Mouse (Mus musculus): ENCODE measurements around the gene Rad23b. TPM values are rescaled to one million over a fixed set of nuclear protein-coding genes. Genes with fewer than 3 reads are reported as not detected.

The Rad23b gene
- polyA plus RNA-seq, 2 experiments = 37.3 to 49.2 TPM

GRCm38 (mm10) chr4:55354038-55354437, 4.2 kb downstream of the Rad23b start:
- WGBS (ENCODE audit: insufficient replicate concordance) = 74% methylated on average over 1 of the region's 1 CpGs
- Histone ChIP-seq H3K27ac (no peak overlapping the region), H3K27me3 (ENCODE audit: control insufficient read depth, insufficient read depth, low read length) (no peaks in the 10 kb centered on the region), H3K9ac (replicated peaks) (peak overlapping the region; percentile 13; the same call in 1 of the 2 replicates), H3K9me3 (ENCODE audit: control insufficient read depth, low read length) (no peaks in the 10 kb centered on the region), H3K4me3 (ENCODE audit: insufficient read depth in 1 of 2, low read depth in 2 of 2, low read length in 2 of 2) (no peak overlapping the region), H3K36me3 (replicated peaks; ENCODE audit: control insufficient read depth, insufficient read depth, low read depth) (peaks cover 3% of the 10 kb centered on the region), H3K4me2 (ENCODE audit: low read depth) (peak overlapping the region; percentile 81; the same call in 1 of the 2 replicates), H3K4me1 (replicated peaks; ENCODE audit: control insufficient read depth in 2 of 2, insufficient read depth in 2 of 2, low read length in 1 of 2) (peaks cover 15 to 19% of the 10 kb centered on the region in 2 experiments)
- TF ChIP-seq EP300 (IDR thresholded peaks at IDR 0.05; ENCODE audit: low read depth) = no peak
- no peak for ATAC-seq (ENCODE audit: insufficient read depth)
- DNase-seq (ENCODE audit: low read depth in 3 of 3, low spot score in 3 of 3) = no peak

GRCm38 (mm10) chr4:55355845-55356244, 6.0 kb downstream of the Rad23b start:
- Histone ChIP-seq H3K27ac (no peak overlapping the region), H3K4me1 (replicated peaks; ENCODE audit: control insufficient read depth in 2 of 2, insufficient read depth in 2 of 2, low read length in 1 of 2) (peaks cover 15 to 19% of the 10 kb centered on the region in 2 experiments), H3K9ac (replicated peaks) (no peak overlapping the region; the same call in 1 of the 2 replicates), H3K36me3 (replicated peaks; ENCODE audit: control insufficient read depth, insufficient read depth, low read depth) (peaks cover 3% of the 10 kb centered on the region), H3K4me3 (ENCODE audit: insufficient read depth in 1 of 2, low read depth in 2 of 2, low read length in 2 of 2) (no peak overlapping the region), H3K27me3 (ENCODE audit: control insufficient read depth, insufficient read depth, low read length) (no peaks in the 10 kb centered on the region), H3K4me2 (ENCODE audit: low read depth) (no peak overlapping the region), H3K9me3 (ENCODE audit: control insufficient read depth, low read length) (no peaks in the 10 kb centered on the region)
- no peak for TF ChIP-seq CTCF (IDR thresholded peaks at IDR 0.05; ENCODE audit: low read depth)
- no peak for TF ChIP-seq EP300 (IDR thresholded peaks at IDR 0.05; ENCODE audit: low read depth)
- ATAC-seq (ENCODE audit: insufficient read depth) (no peak), DNase-seq (ENCODE audit: low read depth in 3 of 3, low spot score in 3 of 3) (no peak)
- WGBS (ENCODE audit: insufficient replicate concordance) = 74% methylated on average over 1 of the region's 1 CpGs

- WGBS (ENCODE audit: insufficient replicate concordance) = 69% methylated on average over 3 of the region's 3 CpGs
- DNase-seq (ENCODE audit: low read depth in 3 of 3, low spot score in 3 of 3) = no peak
- Histone ChIP-seq H3K27ac (no peak overlapping the region), H3K4me1 (replicated peaks; ENCODE audit: control insufficient read depth in 2 of 2, insufficient read depth in 2 of 2, low read length in 1 of 2) (peaks cover 13 to 17% of the 10 kb centered on the region in 2 experiments), H3K4me2 (ENCODE audit: low read depth) (no peak overlapping the region), H3K27me3 (ENCODE audit: control insufficient read depth, insufficient read depth, low read length) (no peaks in the 10 kb centered on the region), H3K9ac (replicated peaks) (no peak overlapping the region), H3K4me3 (ENCODE audit: insufficient read depth in 1 of 2, low read depth in 2 of 2, low read length in 2 of 2) (no peak overlapping the region), H3K9me3 (ENCODE audit: control insufficient read depth, low read length) (no peaks in the 10 kb centered on the region), H3K36me3 (replicated peaks; ENCODE audit: control insufficient read depth, insufficient read depth, low read depth) (peaks cover 3% of the 10 kb centered on the region)
- TF ChIP-seq EP300 (IDR thresholded peaks at IDR 0.05; ENCODE audit: low read depth) = no peak
- no peak for TF ChIP-seq CTCF (IDR thresholded peaks at IDR 0.05; ENCODE audit: low read depth)
- no peak for ATAC-seq (ENCODE audit: insufficient read depth)
These were observed 6.9 kb downstream of the Rad23b start for GRCm38 (mm10) chr4:55356726-55357125.

GRCm38 (mm10) chr4:55363866-55364265, 14.0 kb downstream of the Rad23b start:
- Histone ChIP-seq H3K4me3 (ENCODE audit: insufficient read depth in 1 of 2, low read depth in 2 of 2, low read length in 2 of 2) (no peak overlapping the region), H3K9me3 (ENCODE audit: control insufficient read depth, low read length) (no peaks in the 10 kb centered on the region), H3K4me2 (ENCODE audit: low read depth) (no peak overlapping the region), H3K27ac (no peak overlapping the region), H3K9ac (replicated peaks) (no peak overlapping the region), H3K4me1 (replicated peaks; ENCODE audit: control insufficient read depth in 2 of 2, insufficient read depth in 2 of 2, low read length in 1 of 2) (no peaks in the 10 kb centered on the region), H3K36me3 (replicated peaks; ENCODE audit: control insufficient read depth, insufficient read depth, low read depth) (no peaks in the 10 kb centered on the region; the same call in none of the 2 replicates), H3K27me3 (ENCODE audit: control insufficient read depth, insufficient read depth, low read length) (no peaks in the 10 kb centered on the region)
- WGBS (ENCODE audit: insufficient replicate concordance) = 87% methylated on average over 4 of the region's 4 CpGs
- no peak for DNase-seq (ENCODE audit: low read depth in 3 of 3, low spot score in 3 of 3)
- no peak for ATAC-seq (ENCODE audit: insufficient read depth)
- TF ChIP-seq CTCF (IDR thresholded peaks at IDR 0.05; ENCODE audit: low read depth) = no peak
- TF ChIP-seq EP300 (IDR thresholded peaks at IDR 0.05; ENCODE audit: low read depth) = no peak

- WGBS (ENCODE audit: insufficient replicate concordance) = 65% methylated on average over 4 of the region's 4 CpGs
These were observed 14.5 kb downstream of the Rad23b start for GRCm38 (mm10) chr4:55364374-55364773.

More at GRCm38 (mm10) chr4:55364374-55364773, 14.5 kb downstream of the Rad23b start:
- Histone ChIP-seq H3K9me3 (ENCODE audit: control insufficient read depth, low read length) (no peaks in the 10 kb centered on the region), H3K4me2 (ENCODE audit: low read depth) (no peak overlapping the region), H3K27ac (no peak overlapping the region), H3K27me3 (ENCODE audit: control insufficient read depth, insufficient read depth, low read length) (no peaks in the 10 kb centered on the region), H3K36me3 (replicated peaks; ENCODE audit: control insufficient read depth, insufficient read depth, low read depth) (peaks cover 4% of the 10 kb centered on the region), H3K4me3 (ENCODE audit: insufficient read depth in 1 of 2, low read depth in 2 of 2, low read length in 2 of 2) (no peak overlapping the region), H3K4me1 (replicated peaks; ENCODE audit: control insufficient read depth in 2 of 2, insufficient read depth in 2 of 2, low read length in 1 of 2) (no peaks in the 10 kb centered on the region), H3K9ac (replicated peaks) (no peak overlapping the region)
- ATAC-seq (ENCODE audit: insufficient read depth) (peak; percentile 45; the same call in 1 of the 2 replicates), DNase-seq (ENCODE audit: low read depth in 3 of 3, low spot score in 3 of 3) (peak in 1 of 3 experiments; percentile 29)
- TF ChIP-seq EP300 (IDR thresholded peaks at IDR 0.05; ENCODE audit: low read depth) = no peak
- peak; percentile 74 for TF ChIP-seq CTCF (IDR thresholded peaks at IDR 0.05; ENCODE audit: low read depth)
